Mouse (Mus musculus): Measurements from ENCODE around the gene Zfp385c. TPM values are rescaled to one million over a fixed set of nuclear protein-coding genes. Genes with fewer than 3 reads are reported as not detected.
"Not testable (repeated sequence)": the region's sequence is repeated elsewhere in the genome, so short reads cannot be mapped to it uniquely, and the experiment has no call there.

The Zfp385c gene
- polyA plus RNA-seq, 1 experiment: not detected

- Histone ChIP-seq H3K4me3 (ENCODE audit: insufficient read depth, low read depth, low read length) (no peak overlapping the region), H3K27ac (replicated peaks; ENCODE audit: low read depth, low read length) (no peak overlapping the region), H3K4me1 (ENCODE audit: control insufficient read depth, insufficient read depth, insufficient read length, low read length) (no peaks in the 10 kb centered on the region)
Measured at GRCm38 (mm10) chr11:100684084-100684483, 8.2 kb downstream of the Zfp385c start.

- H3K4me3 ChIP-seq (ENCODE audit: insufficient read depth, low read depth, low read length): no peak overlapping the region
- H3K4me1 ChIP-seq (ENCODE audit: control insufficient read depth, insufficient read depth, insufficient read length, low read length): no peaks in the 10 kb centered on the region
- no peak overlapping the region for H3K27ac ChIP-seq (replicated peaks; ENCODE audit: low read depth, low read length)
Measured at GRCm38 (mm10) chr11:100682526-100682925, 9.7 kb downstream of the Zfp385c start.

GRCm38 (mm10) chr11:100681826-100682225 lies 10.4 kb downstream of the Zfp385c start:
- Histone ChIP-seq H3K4me1 (ENCODE audit: control insufficient read depth, insufficient read depth, insufficient read length, low read length) (no peaks in the 10 kb centered on the region), H3K4me3 (ENCODE audit: insufficient read depth, low read depth, low read length) (no peak overlapping the region), H3K27ac (replicated peaks; ENCODE audit: low read depth, low read length) (no peak overlapping the region)

GRCm38 (mm10) chr11:100677810-100678209 lies 14.4 kb downstream of the Zfp385c start:
- no peak overlapping the region for H3K4me3 ChIP-seq (ENCODE audit: insufficient read depth, low read depth, low read length)
- H3K27ac ChIP-seq (replicated peaks; ENCODE audit: low read depth, low read length): no peak overlapping the region
- H3K4me1 ChIP-seq (ENCODE audit: control insufficient read depth, insufficient read depth, insufficient read length, low read length): no peaks in the 10 kb centered on the region

GRCm38 (mm10) chr11:100673169-100673568 lies 19.1 kb downstream of the Zfp385c start:
- Histone ChIP-seq H3K4me1 (ENCODE audit: control insufficient read depth, insufficient read depth, insufficient read length, low read length) (no peaks in the 10 kb centered on the region), H3K4me3 (ENCODE audit: insufficient read depth, low read depth, low read length) (no peak overlapping the region; the same call in 1 of the 2 replicates), H3K27ac (replicated peaks; ENCODE audit: low read depth, low read length) (no peak overlapping the region)

GRCm38 (mm10) chr11:100671956-100672355 lies 20.3 kb downstream of the Zfp385c start:
- no peak overlapping the region for H3K4me3 ChIP-seq (ENCODE audit: insufficient read depth, low read depth, low read length)
- H3K4me1 ChIP-seq (ENCODE audit: control insufficient read depth, insufficient read depth, insufficient read length, low read length): no peaks in the 10 kb centered on the region
- no peak overlapping the region for H3K27ac ChIP-seq (replicated peaks; ENCODE audit: low read depth, low read length)

GRCm38 (mm10) chr11:100671049-100671448 lies 21.2 kb downstream of the Zfp385c start:
- Histone ChIP-seq H3K4me3 (ENCODE audit: insufficient read depth, low read depth, low read length) (no peak overlapping the region), H3K27ac (replicated peaks; ENCODE audit: low read depth, low read length) (no peak overlapping the region), H3K4me1 (ENCODE audit: control insufficient read depth, insufficient read depth, insufficient read length, low read length) (no peaks in the 10 kb centered on the region)

- H3K27ac ChIP-seq (replicated peaks; ENCODE audit: low read depth, low read length): no peak overlapping the region
- no peak overlapping the region for H3K4me3 ChIP-seq (ENCODE audit: insufficient read depth, low read depth, low read length)
- H3K4me1 ChIP-seq (ENCODE audit: control insufficient read depth, insufficient read depth, insufficient read length, low read length): no peaks in the 10 kb centered on the region
Measured at GRCm38 (mm10) chr11:100659806-100660205, 32.4 kb downstream of the Zfp385c start.

GRCm38 (mm10) chr11:100656458-100656857 lies 35.8 kb downstream of the Zfp385c start:
- H3K27ac ChIP-seq (replicated peaks; ENCODE audit: low read depth, low read length): no peak overlapping the region

GRCm38 (mm10) chr11:100655589-100655988 lies 36.7 kb downstream of the Zfp385c start:
- not testable (repeated sequence) for H3K27ac ChIP-seq (replicated peaks; ENCODE audit: low read depth, low read length); H3K4me1 ChIP-seq (ENCODE audit: control insufficient read depth, insufficient read depth, insufficient read length, low read length); H3K4me3 ChIP-seq (ENCODE audit: insufficient read depth, low read depth, low read length)

More at GRCm38 (mm10) chr11:100656458-100656857, 35.8 kb downstream of the Zfp385c start:
- Histone ChIP-seq H3K4me3 (ENCODE audit: insufficient read depth, low read depth, low read length) (no peak overlapping the region), H3K4me1 (ENCODE audit: control insufficient read depth, insufficient read depth, insufficient read length, low read length) (no peaks in the 10 kb centered on the region)

- H3K4me1 ChIP-seq (ENCODE audit: control insufficient read depth, insufficient read depth, insufficient read length, low read length): no peaks in the 10 kb centered on the region
- no peak overlapping the region for H3K27ac ChIP-seq (replicated peaks; ENCODE audit: low read depth, low read length)
Measured at GRCm38 (mm10) chr11:100651748-100652147, 40.5 kb downstream of the Zfp385c start.

GRCm38 (mm10) chr11:100651205-100651604 lies 41.0 kb downstream of the Zfp385c start:
- no peaks in the 10 kb centered on the region for H3K4me1 ChIP-seq (ENCODE audit: control insufficient read depth, insufficient read depth, insufficient read length, low read length)

More at GRCm38 (mm10) chr11:100651748-100652147, 40.5 kb downstream of the Zfp385c start:
- H3K4me3 ChIP-seq (ENCODE audit: insufficient read depth, low read depth, low read length): no peak overlapping the region

GRCm38 (mm10) chr11:100648405-100648804 lies 43.9 kb downstream of the Zfp385c start:
- Histone ChIP-seq H3K4me3 (ENCODE audit: insufficient read depth, low read depth, low read length) (no peak overlapping the region), H3K4me1 (ENCODE audit: control insufficient read depth, insufficient read depth, insufficient read length, low read length) (no peaks in the 10 kb centered on the region), H3K27ac (replicated peaks; ENCODE audit: low read depth, low read length) (no peak overlapping the region)

More at GRCm38 (mm10) chr11:100651205-100651604, 41.0 kb downstream of the Zfp385c start:
- Histone ChIP-seq H3K27ac (replicated peaks; ENCODE audit: low read depth, low read length) (no peak overlapping the region), H3K4me3 (ENCODE audit: insufficient read depth, low read depth, low read length) (no peak overlapping the region)

GRCm38 (mm10) chr11:100646265-100646664 lies 46.0 kb downstream of the Zfp385c start:
- Histone ChIP-seq H3K4me1 (ENCODE audit: control insufficient read depth, insufficient read depth, insufficient read length, low read length) (no peaks in the 10 kb centered on the region), H3K27ac (replicated peaks; ENCODE audit: low read depth, low read length) (no peak overlapping the region), H3K4me3 (ENCODE audit: insufficient read depth, low read depth, low read length) (no peak overlapping the region)

GRCm38 (mm10) chr11:100643612-100644575 lies 48.4 kb downstream of the Zfp385c start:
- Histone ChIP-seq H3K27ac (replicated peaks; ENCODE audit: low read depth, low read length) (no peak overlapping the region), H3K4me1 (ENCODE audit: control insufficient read depth, insufficient read depth, insufficient read length, low read length) (no peaks in the 10 kb centered on the region), H3K4me3 (ENCODE audit: insufficient read depth, low read depth, low read length) (no peak overlapping the region)
